Mouse (Mus musculus) sigmoid colon, adult 10 weeks (tissue): ENCODE data around the gene Anxa5. TPM values are rescaled to one million over a fixed set of nuclear protein-coding genes. Genes with fewer than 3 reads are reported as not detected.

Source experiments
- polyA plus RNA-seq: library from polyadenylated mRNA; stranded (reverse); fragments of 350-450 nt; fragmentation: Illumina TruSeq; extraction: RNeasy Lipid Tissue Mini Kit (QIAGEN cat#74804); gene quantifications from one replicate; pipeline ENCODE4 v1.2.3, GENCODE M21; 2014; ENCODE audit warnings: low read depth, low replicate concordance

Anxa5 gene
- polyA plus RNA-seq: 105 TPM

DNA sequence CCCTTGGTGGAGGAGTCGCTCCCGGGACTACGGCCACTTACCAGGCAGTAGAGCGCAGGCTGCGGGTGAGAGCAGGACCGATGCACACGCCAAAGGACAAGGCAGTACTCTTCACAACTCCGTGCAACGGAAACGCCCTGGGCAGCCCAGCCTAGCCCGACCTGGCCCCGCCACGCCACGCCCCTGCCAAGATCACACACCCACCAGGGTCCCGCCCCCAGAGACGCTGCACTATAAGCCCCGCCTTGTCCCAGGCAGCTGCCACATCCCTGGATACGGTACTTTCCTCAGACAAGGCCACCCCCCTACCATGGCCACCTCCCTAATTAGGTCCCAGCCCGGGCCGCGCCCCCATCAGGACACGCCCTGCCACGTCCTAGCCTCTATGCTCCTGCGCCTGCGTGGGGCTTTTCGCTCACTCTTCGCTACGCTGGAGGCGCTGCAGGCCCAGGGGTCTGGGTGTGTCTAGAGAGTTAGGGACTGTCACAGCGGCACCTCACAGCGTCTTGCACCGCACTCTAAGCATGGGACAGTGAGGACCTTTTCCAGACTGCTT lies at the start of gene Anxa5, which contains the start of gene 1810062G17Rik:
Gene Anxa5, minus strand, starts transcription at position 363 of the 556 bp plus-strand sequence.
Gene 1810062G17Rik, plus strand, starts transcription at position 406 of the 556 bp plus-strand sequence.

DNA sequence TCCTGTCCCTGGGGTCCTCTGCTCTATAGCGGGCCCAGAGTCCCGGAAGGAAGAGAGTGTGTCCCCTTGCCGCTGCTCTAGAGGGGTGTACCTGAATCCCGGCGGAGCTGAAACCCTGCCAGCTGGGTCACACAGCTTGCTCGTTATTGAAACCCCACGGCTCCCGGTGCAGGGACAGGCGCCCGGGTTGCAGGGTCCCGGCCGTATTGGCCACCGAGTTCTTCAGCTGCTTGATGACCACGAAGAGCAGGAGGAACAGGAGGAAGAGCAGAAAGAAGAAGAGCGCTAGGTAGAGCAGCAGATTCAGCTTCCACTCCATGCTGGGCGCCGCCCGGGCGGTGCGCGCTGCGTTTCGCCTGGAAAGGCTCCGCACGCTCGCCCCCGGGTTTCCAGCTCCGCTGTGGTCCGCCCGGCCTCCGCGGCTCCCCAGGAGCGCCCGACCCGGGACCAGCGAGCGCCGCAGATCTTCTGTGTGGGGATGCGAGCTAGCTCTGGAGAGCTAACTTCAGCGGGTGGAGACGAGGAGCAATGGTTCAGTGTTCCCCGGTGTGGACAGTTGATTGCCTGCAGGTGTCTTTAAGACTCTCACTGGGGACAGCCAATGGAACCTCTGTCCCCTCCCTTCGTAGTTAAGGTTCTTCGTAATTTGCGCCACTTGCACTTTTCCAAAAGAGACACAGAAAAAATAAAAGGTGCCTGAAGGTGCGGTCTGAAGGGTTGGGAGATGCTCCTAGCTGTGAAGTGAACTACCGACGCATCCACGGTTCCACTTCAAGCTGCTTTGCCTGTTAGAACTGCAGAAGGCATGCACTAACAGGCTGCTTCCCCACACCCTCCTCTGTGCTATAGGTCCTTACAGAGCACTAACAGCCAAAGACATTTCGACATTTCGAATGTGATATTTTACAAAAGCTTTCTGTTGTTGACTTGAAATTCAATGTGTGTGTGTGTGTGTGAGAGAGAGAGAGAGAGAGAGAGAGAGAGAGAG lies 45.7 kb upstream of the Anxa5 start, which contains the start of gene Gm11549:
Gene Gm11549, minus strand, starts transcription at position 741 of the 988 bp plus-strand sequence.

Other genes with a start within 250 kb of the Anxa5 start
- gene 1810062G17Rik, start within 50 bp of the Anxa5 start, polyA plus RNA-seq: not detected
- 0.35 TPM for gene Gm11549, start 45.9 kb upstream of the Anxa5 start, polyA plus RNA-seq
- 105 TPM for gene Exosc9, start 76.7 kb upstream of the Anxa5 start, polyA plus RNA-seq
- 82.4 TPM for gene Ccna2, start 96.3 kb upstream of the Anxa5 start, polyA plus RNA-seq
- 14.7 TPM for gene Bbs7, start 137.6 kb upstream of the Anxa5 start, polyA plus RNA-seq
- 8.3 TPM for gene Trpc3, start 214.3 kb upstream of the Anxa5 start, polyA plus RNA-seq